In the genomic region with DNA sequence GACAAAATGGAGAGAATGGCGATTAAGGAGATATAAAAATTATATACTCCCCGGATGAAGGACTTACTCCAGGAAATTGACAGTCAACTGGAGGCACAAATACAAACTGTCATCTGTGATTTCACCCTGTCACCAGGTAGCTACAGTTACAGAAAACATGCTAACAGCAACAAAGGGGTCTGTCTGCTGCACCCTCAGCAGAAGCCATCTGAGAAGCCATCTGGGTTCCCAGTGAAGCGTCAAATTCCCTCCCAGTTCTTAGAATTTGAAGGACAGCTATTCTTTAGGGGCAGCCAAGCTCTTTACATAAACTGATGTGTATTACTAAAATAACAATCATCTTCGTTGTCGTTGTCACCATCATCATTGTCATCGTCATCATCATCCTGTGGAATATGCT, we compare ENCODE assay signal across 13 mouse cellular contexts.
"Had no signal": no experiment of that assay in that cellular context is flagged by ENCODE, and none has a peak within 500 bp of the region (broad histone marks: within the 10 kb centered on the region; RNA-seq: fewer than 3 reads in every experiment).

No protein-coding gene starts in this region.

- H3K9me3 ChIP-seq: limb, embryonic 15.5 days; liver, embryonic 12.5 days; midbrain, embryonic 15.5 days; stomach, embryonic 15.5 days had no signal

- H3K4me3 ChIP-seq: limb, embryonic 15.5 days; liver, embryonic 12.5 days; midbrain, embryonic 15.5 days; stomach, embryonic 15.5 days had no signal

- DNase-seq: kidney, adult 11 months; kidney, postnatal 10 days; lung, embryonic 14.5 days; lung, postnatal 10 days; lung, postnatal 4 days; right cerebral cortex, postnatal 14 days; thymus, adult 2 months; thymus, postnatal 25 days had no signal

- H3K36me3 ChIP-seq: limb, embryonic 15.5 days; liver, embryonic 12.5 days; midbrain, embryonic 15.5 days; stomach, embryonic 15.5 days had no signal

- H3K27ac ChIP-seq: limb, embryonic 15.5 days; liver, embryonic 12.5 days; midbrain, embryonic 15.5 days; stomach, embryonic 15.5 days had no signal

- ATAC-seq: liver, embryonic 12.5 days; midbrain, embryonic 15.5 days had no signal

- H3K4me2 ChIP-seq: limb, embryonic 15.5 days; liver, embryonic 12.5 days; lung, embryonic 14.5 days; midbrain, embryonic 11.5 days; midbrain, embryonic 15.5 days; stomach, embryonic 15.5 days had no signal

- H3K4me1 ChIP-seq: limb, embryonic 15.5 days; liver, embryonic 12.5 days; midbrain, embryonic 15.5 days; stomach, embryonic 15.5 days had no signal

- H3K9ac ChIP-seq: limb, embryonic 15.5 days; liver, embryonic 12.5 days; lung, embryonic 14.5 days; midbrain, embryonic 15.5 days; stomach, embryonic 15.5 days had no signal

- H3K27me3 ChIP-seq: limb, embryonic 15.5 days; liver, embryonic 12.5 days; midbrain, embryonic 15.5 days; stomach, embryonic 15.5 days had no signal
